Mouse (Mus musculus) bone marrow macrophage, adult 2 months (primary cell): ENCODE measurements around the gene Usf2.

Experiments
- CTCF ChIP-seq: IDR thresholded peaks from 2 replicates; pipeline ENCODE4 v1.5.1; 2012; ENCODE audit warnings: low read depth, mild to moderate bottlenecking, low read length, moderate library complexity
- POLR2A ChIP-seq: IDR thresholded peaks from 2 replicates; pipeline ENCODE4 v1.6.1; 2012; ENCODE audit warnings: mild to moderate bottlenecking, low read depth, low read length, borderline replicate concordance

- TF ChIP-seq CTCF, result no peak
- no peak for TF ChIP-seq POLR2A
Observed at GRCm38 (mm10) chr7:30962862-30963261, 6.3 kb upstream of the Usf2 start.
